Mouse (Mus musculus) embryonic facial prominence, embryonic 11.5 days (tissue): ENCODE results near the gene Fbrsl1. TPM values are rescaled to one million over a fixed set of nuclear protein-coding genes. Genes with fewer than 3 reads are reported as not detected.
A peak's percentile ranks its signal among the peaks of the same experiment; 100 is the strongest.

Experiments used
- ATAC-seq: fragments of 200-750 bp; cut with Nextera tagmentation; replicated peaks from 2 replicates; pipeline ENCODE4 v1.8.0; 2017; ENCODE audit warnings: low read depth; ENCODE audit not compliant: insufficient number of reproducible peaks, low FRiP score, low TSS enrichment
- DNase-seq: peaks from one replicate; pipeline ENCODE4 v3.0.0-alpha.2; 2015; ENCODE audit warnings: low spot score
- H3K27ac ChIP-seq: fragments of 300-500 bp; sonication (generic); replicated peaks from 2 replicates; pipeline ENCODE4 v1.5.1; 2014; ENCODE audit warnings: mild to moderate bottlenecking, low read depth, low read length, control low read depth
- H3K27me3 ChIP-seq: fragments of 300-500 bp; sonication (generic); 2 replicates; pipeline ENCODE4 v1.6.1; 2014; ENCODE audit warnings: mild to moderate bottlenecking, low read length, moderate library complexity, mixed read lengths; ENCODE audit not compliant: control insufficient read depth, insufficient read depth
- H3K36me3 ChIP-seq: fragments of 300-500 bp; sonication (generic); replicated peaks from 2 replicates; pipeline ENCODE4 v1.6.1; 2014; ENCODE audit warnings: low read depth, mild to moderate bottlenecking, low read length, moderate library complexity, mixed read lengths; ENCODE audit not compliant: control insufficient read depth, insufficient read depth
- H3K4me1 ChIP-seq: fragments of 300-500 bp; sonication (generic); 2 replicates; pipeline ENCODE4 v1.6.1; 2014; ENCODE audit warnings: low read length, mixed read lengths; ENCODE audit not compliant: control insufficient read depth, insufficient read depth
- H3K4me2 ChIP-seq: fragments of 300-500 bp; sonication (generic); 2 replicates; pipeline ENCODE4 v1.6.1; 2014; ENCODE audit warnings: low read depth, mild to moderate bottlenecking, control low read depth, low read length, moderate library complexity
- H3K4me3 ChIP-seq: fragments of 300-500 bp; sonication (generic); 2 replicates; pipeline ENCODE4 v1.5.1; 2014; ENCODE audit warnings: low read depth, low read length, control low read depth
- H3K9ac ChIP-seq: fragments of 300-500 bp; sonication (generic); replicated peaks from 2 replicates; pipeline ENCODE4 v1.6.1; 2014; ENCODE audit warnings: mild to moderate bottlenecking, control low read depth, low read length
- H3K9me3 ChIP-seq: fragments of 300-500 bp; sonication (generic); replicated peaks from 2 replicates; pipeline ENCODE4 v1.6.1; 2016; ENCODE audit warnings: mild to moderate bottlenecking, low read length, inconsistent platforms, mixed read lengths; ENCODE audit not compliant: control insufficient read depth
- WGBS: fragments of 180-500 bp; shearing (Covaris S2); extraction: QIAGEN DNeasy Blood & Tissue Kit; methylation state at CpG from one replicate; pipeline ENCODE4 v1.1.7; 2014; 5-methylcytosine and 5-hydroxymethylcytosine counted together
- polyA plus RNA-seq: library from polyadenylated mRNA; unstranded; fragments of >200 nt; fragmentation: Nextera tagmentation; extraction: Ambion mirVana; gene quantifications from 2 replicates; pipeline ENCODE4 v1.2.1, GENCODE M21; 2014

Fbrsl1 gene
- polyA plus RNA-seq, 1 experiment from 2014 or later, result 14.5 TPM

DNA sequence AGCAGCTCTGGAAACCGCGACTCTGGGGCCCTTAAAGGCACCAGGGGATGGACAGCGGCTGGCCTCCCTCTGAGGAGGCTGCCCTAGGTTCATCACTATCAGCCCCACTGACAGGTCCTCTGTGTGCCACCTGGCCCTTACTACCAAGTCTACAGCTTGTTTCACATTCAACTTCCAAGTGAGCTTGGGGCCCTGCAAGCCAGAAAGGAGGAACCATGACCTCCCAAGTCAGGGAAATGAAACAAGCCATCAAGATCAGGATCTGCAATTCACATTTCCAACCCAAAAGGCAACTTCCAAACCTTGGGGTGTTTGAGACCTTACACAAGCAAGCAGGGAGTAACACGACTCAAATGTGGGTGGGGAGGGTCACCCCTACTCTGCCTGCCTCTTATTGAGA lies 63.0 kb downstream of the Fbrsl1 start:
- H3K4me1 ChIP-seq, result peaks cover 2% of the 10 kb centered on the region
- no peak overlapping the region for H3K27ac ChIP-seq
- peak overlapping the region; percentile 79 for H3K4me3 ChIP-seq

DNA sequence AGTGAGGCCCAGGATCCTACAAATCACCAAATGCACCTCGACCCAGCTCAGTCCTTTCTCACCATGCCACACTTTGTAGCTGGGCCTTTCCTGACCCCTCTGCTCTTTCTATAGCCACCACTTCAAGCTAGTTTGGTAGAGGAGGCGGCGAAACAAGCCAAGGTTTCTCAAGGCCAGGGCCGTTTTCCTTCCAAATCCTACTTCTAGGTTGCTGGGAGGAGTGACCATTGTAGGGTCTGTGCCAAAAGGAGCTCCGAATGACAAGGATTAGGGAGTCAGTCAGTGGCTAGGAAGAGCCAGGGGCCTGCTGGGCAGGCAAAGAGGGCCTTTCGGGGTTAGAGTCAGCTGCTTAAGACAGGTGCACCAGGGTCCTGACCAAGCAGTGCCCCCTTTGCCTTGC lies 63.8 kb downstream of the Fbrsl1 start:
- 77% methylated on average over 6 of the region's 6 CpGs for WGBS
- Histone ChIP-seq H3K27ac (no peak overlapping the region), H3K27me3 (no peaks in the 10 kb centered on the region), H3K4me3 (no peak overlapping the region), H3K4me1 (peaks cover 2% of the 10 kb centered on the region), H3K9ac (no peak overlapping the region), H3K4me2 (no peak overlapping the region), H3K9me3 (no peaks in the 10 kb centered on the region), H3K36me3 (no peaks in the 10 kb centered on the region; the same call in 1 of the 2 replicates)
- DNase-seq (no peak), ATAC-seq (no peak)

More for the DNA sequence above, 63.0 kb downstream of the Fbrsl1 start:
- 61% methylated on average over 4 of the region's 4 CpGs for WGBS
- H3K4me2 ChIP-seq, result peak overlapping the region; percentile 73
- ATAC-seq (no peak), DNase-seq (no peak)
- H3K36me3 ChIP-seq, result no peaks in the 10 kb centered on the region; the same call in 1 of the 2 replicates
- no peaks in the 10 kb centered on the region for H3K9me3 ChIP-seq
- H3K27me3 ChIP-seq, result no peaks in the 10 kb centered on the region
- peak overlapping the region; percentile 84; the same call in 1 of the 2 replicates for H3K9ac ChIP-seq

DNA sequence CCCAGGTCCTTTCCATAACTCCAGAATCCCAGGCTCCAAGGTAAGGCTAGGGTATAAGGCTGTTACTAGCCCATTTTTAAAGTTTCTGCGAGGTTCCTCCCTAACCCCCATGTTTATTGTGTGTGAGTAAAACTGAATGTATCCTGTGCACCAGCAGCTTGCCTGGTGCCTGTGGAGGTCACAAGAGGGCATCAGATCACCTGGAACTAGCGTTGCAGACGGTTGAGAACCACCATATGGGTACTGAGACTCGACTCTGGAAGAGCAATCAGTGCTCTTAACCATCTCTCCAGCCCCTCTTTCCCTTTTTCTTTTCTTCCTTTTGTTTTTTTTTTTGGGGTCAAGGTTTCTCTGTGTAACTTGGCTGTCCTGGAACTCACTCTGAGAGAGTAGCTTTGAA lies 68.5 kb downstream of the Fbrsl1 start:
- Histone ChIP-seq H3K4me1 (no peaks in the 10 kb centered on the region; the same call in none of the 2 replicates), H3K36me3 (peaks cover 9% of the 10 kb centered on the region), H3K9ac (no peak overlapping the region), H3K27me3 (no peaks in the 10 kb centered on the region), H3K4me3 (no peak overlapping the region), H3K27ac (no peak overlapping the region), H3K9me3 (no peaks in the 10 kb centered on the region), H3K4me2 (no peak overlapping the region)
- ATAC-seq, result no peak
- WGBS, result 83% methylated on average over 4 of the region's 4 CpGs
- DNase-seq, result no peak

DNA sequence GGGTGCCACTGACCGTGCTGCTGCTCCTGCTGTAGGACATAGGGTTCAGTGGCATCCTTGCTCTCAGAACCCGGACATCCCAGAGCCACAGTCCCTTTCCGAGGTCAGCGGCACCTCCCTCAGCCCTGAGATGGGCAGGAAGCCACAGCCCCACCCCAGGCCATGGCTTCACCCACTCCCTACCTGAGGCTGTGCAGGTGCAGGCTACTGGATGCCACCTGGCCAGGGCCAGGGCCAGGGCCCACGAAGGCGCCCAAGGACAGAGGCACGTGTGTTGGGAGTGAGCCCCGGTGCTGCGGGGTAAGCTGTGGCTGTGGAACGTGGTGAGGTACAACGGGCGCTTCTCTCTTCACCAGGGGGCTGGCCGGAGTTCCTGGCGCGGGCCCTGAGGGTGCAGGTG lies 69.2 kb downstream of the Fbrsl1 start:
- peaks cover 11% of the 10 kb centered on the region for H3K36me3 ChIP-seq
- WGBS, result 83% methylated on average over 15 of the region's 15 CpGs
- no peak for ATAC-seq
- no peaks in the 10 kb centered on the region for H3K9me3 ChIP-seq
- no peak for DNase-seq
- H3K27me3 ChIP-seq, result no peaks in the 10 kb centered on the region
- H3K9ac ChIP-seq, result no peak overlapping the region
- H3K4me3 ChIP-seq, result no peak overlapping the region
- H3K4me2 ChIP-seq, result no peak overlapping the region
- no peak overlapping the region for H3K27ac ChIP-seq
- no peaks in the 10 kb centered on the region; the same call in 1 of the 2 replicates for H3K4me1 ChIP-seq

DNA sequence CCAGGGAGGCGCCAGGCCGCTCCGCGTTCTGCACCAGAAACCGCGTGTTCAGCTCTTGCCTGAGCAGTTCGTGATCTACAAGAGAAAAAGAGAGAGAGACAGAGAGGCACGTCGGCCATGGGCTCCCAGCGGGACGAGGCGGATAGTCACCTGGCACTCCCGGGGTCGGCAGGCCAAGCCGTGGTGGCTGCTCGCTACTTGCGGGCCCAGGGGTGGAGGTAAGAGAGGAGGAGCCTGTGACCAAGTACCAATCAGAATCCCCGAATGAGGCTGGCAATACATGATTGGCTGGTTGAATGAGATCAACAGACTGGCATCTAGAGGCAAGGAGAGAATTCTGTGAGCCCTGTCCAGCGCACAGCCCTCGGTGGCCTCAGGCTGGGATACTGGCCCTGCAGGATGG lies 70.1 kb downstream of the Fbrsl1 start:
- peaks cover 11% of the 10 kb centered on the region for H3K36me3 ChIP-seq
- 31% methylated on average over 20 of the region's 20 CpGs for WGBS
- peak; percentile 38 for DNase-seq
- no peaks in the 10 kb centered on the region for H3K9me3 ChIP-seq
- H3K9ac ChIP-seq, result no peak overlapping the region
- H3K4me3 ChIP-seq, result no peak overlapping the region
- H3K27ac ChIP-seq, result no peak overlapping the region
- no peaks in the 10 kb centered on the region for H3K27me3 ChIP-seq
- H3K4me2 ChIP-seq, result no peak overlapping the region
- ATAC-seq, result no peak; the same call in 1 of the 2 replicates
- H3K4me1 ChIP-seq, result no peaks in the 10 kb centered on the region; the same call in 1 of the 2 replicates

DNA sequence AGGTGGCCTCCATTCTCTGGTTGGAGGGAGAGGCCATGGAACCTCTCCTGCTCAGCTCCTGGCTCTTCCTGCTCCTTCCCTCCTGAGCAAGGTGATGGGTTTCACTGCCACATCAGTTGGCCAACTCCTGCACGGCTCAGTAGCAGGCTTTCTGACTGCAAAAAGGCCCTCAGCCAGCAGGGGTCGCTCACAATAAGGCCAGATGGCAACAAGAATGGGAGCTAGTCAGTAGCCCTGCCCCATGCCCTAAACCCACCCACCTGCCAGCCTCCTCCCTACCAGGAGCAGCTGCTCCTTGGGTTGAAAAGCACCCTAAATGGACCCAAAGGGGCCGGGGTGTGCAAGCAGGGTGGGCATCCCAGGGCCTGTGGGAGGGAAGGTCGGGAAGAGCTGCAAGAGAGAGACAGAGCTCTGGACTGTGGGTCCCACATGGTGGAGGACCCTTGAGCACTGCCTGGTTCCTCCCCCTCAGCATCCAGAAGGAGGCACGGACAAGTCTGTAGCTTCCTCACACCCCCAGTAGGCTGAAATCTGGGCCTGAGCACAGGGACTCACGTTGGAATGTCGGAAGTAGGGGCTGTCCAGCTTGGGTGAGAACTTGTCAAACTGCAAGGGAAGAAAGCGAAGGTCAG lies 71.4 kb downstream of the Fbrsl1 start:
- Histone ChIP-seq H3K27ac (no peak overlapping the region), H3K4me3 (no peak overlapping the region), H3K4me1 (no peaks in the 10 kb centered on the region; the same call in 1 of the 2 replicates), H3K27me3 (no peaks in the 10 kb centered on the region), H3K36me3 (peaks cover 11% of the 10 kb centered on the region), H3K4me2 (no peak overlapping the region), H3K9ac (no peak overlapping the region), H3K9me3 (no peaks in the 10 kb centered on the region)
- peak; percentile 79 for DNase-seq
- 66% methylated on average over 8 of the region's 8 CpGs for WGBS
- 0 out of 2 replicates have a peak, but pooled peaks have one; percentile 5 for ATAC-seq

DNA sequence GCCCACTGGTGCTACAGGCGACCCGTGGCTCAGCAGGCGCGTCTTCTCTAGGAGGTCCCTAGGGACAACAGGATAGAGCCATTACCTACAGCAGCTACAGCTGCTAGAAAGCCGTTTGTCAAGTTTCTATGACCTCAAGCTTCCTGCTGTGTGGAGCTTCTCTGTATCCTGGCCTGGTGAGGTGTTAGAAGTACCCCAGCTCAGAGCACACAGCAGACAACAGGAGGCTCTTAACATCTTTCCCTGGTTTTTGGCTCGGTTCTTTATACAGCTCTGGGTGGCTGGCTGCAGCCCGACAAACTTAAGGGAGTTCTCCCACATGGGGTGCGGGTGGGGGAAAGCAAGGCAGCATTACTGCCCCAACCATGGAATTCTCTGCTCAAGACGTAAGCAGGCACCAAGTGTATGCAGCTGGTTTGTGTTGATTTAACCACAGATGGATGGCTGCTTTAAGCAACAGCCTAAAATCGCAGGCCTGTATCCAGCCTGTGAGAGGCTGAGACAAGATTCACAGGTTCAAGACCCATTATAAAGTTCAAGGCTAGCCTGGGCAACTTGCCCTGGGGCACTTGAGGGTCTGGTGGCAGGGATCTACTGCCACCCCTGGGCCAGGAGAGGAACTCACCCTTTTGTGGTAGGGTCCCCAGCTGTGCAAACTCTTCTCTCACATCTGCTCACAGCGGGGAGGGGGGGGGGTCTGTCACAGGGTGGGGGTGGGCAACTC lies 84.3 kb downstream of the Fbrsl1 start:
- Histone ChIP-seq H3K4me3 (peak overlapping the region; percentile 48; the same call in 1 of the 2 replicates), H3K4me1 (no peaks in the 10 kb centered on the region), H3K27ac (no peak overlapping the region), H3K36me3 (peaks cover 2% of the 10 kb centered on the region), H3K9ac (peak overlapping the region; percentile 65), H3K9me3 (no peaks in the 10 kb centered on the region), H3K27me3 (no peaks in the 10 kb centered on the region), H3K4me2 (peak overlapping the region; percentile 93)
- DNase-seq (peak; percentile 27), ATAC-seq (no peak)
- WGBS, result 30% methylated on average over 11 of the region's 11 CpGs
